In the genomic region with DNA sequence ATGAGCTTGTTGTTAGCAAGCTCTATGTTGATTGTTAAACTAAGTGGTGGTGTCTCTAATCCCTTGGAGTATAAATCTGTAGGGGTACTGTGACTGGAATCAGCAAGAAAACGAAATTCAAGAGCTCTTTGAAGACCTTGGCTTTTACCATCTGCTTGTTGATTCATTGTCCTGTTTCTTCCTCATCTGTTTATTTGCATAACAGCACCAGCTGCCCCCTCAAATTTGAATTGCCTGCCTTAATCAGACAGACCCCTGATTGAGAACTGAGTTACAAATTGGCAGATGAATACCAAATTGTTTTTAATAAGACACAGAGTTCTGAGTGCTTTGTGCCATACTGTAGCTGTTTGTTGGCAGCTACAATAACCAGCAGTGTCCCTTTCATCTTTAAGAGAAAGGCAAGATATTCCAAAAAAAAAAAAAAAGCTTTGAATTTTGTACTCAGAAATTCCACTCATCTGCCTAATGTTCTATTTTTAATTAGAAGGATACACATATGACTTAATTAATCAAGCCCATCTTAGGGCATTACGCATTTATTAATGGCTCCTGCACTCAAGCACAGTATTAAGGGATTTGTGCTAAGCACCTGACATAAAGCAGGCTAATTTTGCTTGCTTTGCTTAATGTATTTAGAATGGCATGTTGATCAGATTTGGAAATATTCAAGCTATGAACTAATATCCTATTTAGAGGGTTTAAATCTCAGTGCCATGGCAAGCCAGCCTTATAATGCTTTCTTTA, we compare ENCODE assay signal across 13 mouse cellular contexts.
DNase-seq lines count a peak whose midpoint lies in the region; ATAC-seq and TF ChIP-seq lines count a peak whose summit lies in the region.
"Had no signal": no experiment of that assay in that cellular context is flagged by ENCODE, and none has a peak within 500 bp of the region (broad histone marks: within the 10 kb centered on the region; RNA-seq: fewer than 3 reads in every experiment).

No protein-coding gene starts in this region.

- H3K27ac ChIP-seq in embryonic facial prominence, embryonic 14.5 days (replicated peaks; ENCODE audit: low read depth, low read length) = no peak overlapping the region
- H3K27ac ChIP-seq in embryonic facial prominence, embryonic 10.5 days (replicated peaks) = no peak overlapping the region
- no peak overlapping the region for H3K27ac ChIP-seq in forebrain, embryonic 16.5 days (ENCODE audit: low read length)
- no peak overlapping the region for H3K27ac ChIP-seq in midbrain, embryonic 15.5 days
- H3K27ac ChIP-seq in stomach, postnatal 0 days (replicated peaks) = no peak overlapping the region
- H3K27ac ChIP-seq: kidney, embryonic 15.5 days; limb, embryonic 15.5 days had no signal

- H3K4me1 ChIP-seq in embryonic facial prominence, embryonic 14.5 days (ENCODE audit: control insufficient read depth, insufficient read depth, low read length) = no peaks in the 10 kb centered on the region
- H3K4me1 ChIP-seq in embryonic facial prominence, embryonic 10.5 days = no peaks in the 10 kb centered on the region
- no peaks in the 10 kb centered on the region; the same call in 1 of the 2 replicates for H3K4me1 ChIP-seq in forebrain, embryonic 16.5 days (replicated peaks; ENCODE audit: control insufficient read depth, insufficient read depth, low read length)
- H3K4me1 ChIP-seq in midbrain, embryonic 15.5 days = no peaks in the 10 kb centered on the region; the same call in 1 of the 2 replicates
- H3K4me1 ChIP-seq in stomach, postnatal 0 days (replicated peaks; ENCODE audit: control insufficient read depth, insufficient read depth) = no peaks in the 10 kb centered on the region
- H3K4me1 ChIP-seq: kidney, embryonic 15.5 days; limb, embryonic 15.5 days had no signal

- H3K27me3 ChIP-seq in embryonic facial prominence, embryonic 14.5 days (replicated peaks; ENCODE audit: control insufficient read depth, insufficient read depth, low read length) = no peaks in the 10 kb centered on the region
- H3K27me3 ChIP-seq in embryonic facial prominence, embryonic 10.5 days (replicated peaks; ENCODE audit: low read depth, poor library complexity, severe bottlenecking) = no peaks in the 10 kb centered on the region
- no peaks in the 10 kb centered on the region for H3K27me3 ChIP-seq in forebrain, embryonic 16.5 days (replicated peaks; ENCODE audit: control insufficient read depth, insufficient read depth, low read length)
- no peaks in the 10 kb centered on the region for H3K27me3 ChIP-seq in midbrain, embryonic 15.5 days (replicated peaks)
- H3K27me3 ChIP-seq in stomach, postnatal 0 days (ENCODE audit: control insufficient read depth, insufficient read depth, low read length) = no peaks in the 10 kb centered on the region
- H3K27me3 ChIP-seq: kidney, embryonic 15.5 days; limb, embryonic 15.5 days had no signal

- no peak overlapping the region for H3K4me3 ChIP-seq in embryonic facial prominence, embryonic 14.5 days (ENCODE audit: low read depth, low read length)
- no peak overlapping the region for H3K4me3 ChIP-seq in embryonic facial prominence, embryonic 10.5 days
- H3K4me3 ChIP-seq in forebrain, embryonic 16.5 days (replicated peaks; ENCODE audit: low read length) = no peak overlapping the region
- no peak overlapping the region for H3K4me3 ChIP-seq in midbrain, embryonic 15.5 days
- H3K4me3 ChIP-seq in stomach, postnatal 0 days (ENCODE audit: low read depth, low read length) = no peak overlapping the region
- H3K4me3 ChIP-seq: kidney, embryonic 15.5 days; limb, embryonic 15.5 days had no signal

- TF ChIP-seq CTCF in stomach, postnatal 0 days (IDR thresholded peaks at IDR 0.05; ENCODE audit: low read depth) = no peak

- no peak for ATAC-seq in embryonic facial prominence, embryonic 14.5 days (ENCODE audit: low read depth)
- ATAC-seq in forebrain, embryonic 16.5 days = peak; percentile 94
- peak; percentile 88 for ATAC-seq in midbrain, embryonic 15.5 days (replicated peaks)
- ATAC-seq in stomach, postnatal 0 days (ENCODE audit: low FRiP score, low TSS enrichment) = no peak

- H3K9me3 ChIP-seq in embryonic facial prominence, embryonic 14.5 days (ENCODE audit: control insufficient read depth, low read length) = no peaks in the 10 kb centered on the region
- H3K9me3 ChIP-seq in embryonic facial prominence, embryonic 10.5 days = no peaks in the 10 kb centered on the region
- no peaks in the 10 kb centered on the region for H3K9me3 ChIP-seq in forebrain, embryonic 16.5 days (ENCODE audit: control insufficient read depth, low read length)
- no peaks in the 10 kb centered on the region for H3K9me3 ChIP-seq in midbrain, embryonic 15.5 days
- no peaks in the 10 kb centered on the region for H3K9me3 ChIP-seq in stomach, postnatal 0 days (ENCODE audit: control insufficient read depth, low read length)
- H3K9me3 ChIP-seq: kidney, embryonic 15.5 days; limb, embryonic 15.5 days had no signal

- H3K4me2 ChIP-seq in embryonic facial prominence, embryonic 14.5 days (ENCODE audit: low read depth, low read length) = no peak overlapping the region
- no peak overlapping the region for H3K4me2 ChIP-seq in forebrain, embryonic 16.5 days (ENCODE audit: low read length)
- no peak overlapping the region for H3K4me2 ChIP-seq in midbrain, embryonic 15.5 days
- H3K4me2 ChIP-seq in stomach, postnatal 0 days (replicated peaks; ENCODE audit: low read depth) = no peak overlapping the region
- H3K4me2 ChIP-seq: kidney, embryonic 15.5 days; limb, embryonic 15.5 days had no signal

- peak; percentile 3 for DNase-seq in embryonic facial prominence, embryonic 14.5 days (ENCODE audit: low spot score)
- no peak for DNase-seq in embryonic facial prominence, embryonic 10.5 days (ENCODE audit: low spot score)
- peak; percentile 29 for DNase-seq in Muller cell, postnatal 12 days (ENCODE audit: inconsistent ontology term)
- DNase-seq in stomach, postnatal 0 days (ENCODE audit: low spot score) = no peak
- DNase-seq in heart, adult 18-20 months = no peak
- no peak for DNase-seq in left cerebral cortex, adult 11 months (ENCODE audit: low spot score)
- DNase-seq: cerebellum, postnatal 36 days; lung, adult 2 months; thymus, adult 18-20 months had no signal

- H3K36me3 ChIP-seq in embryonic facial prominence, embryonic 14.5 days (ENCODE audit: control insufficient read depth, insufficient read depth, low read length) = no peaks in the 10 kb centered on the region
- H3K36me3 ChIP-seq in embryonic facial prominence, embryonic 10.5 days (replicated peaks) = no peaks in the 10 kb centered on the region
- no peaks in the 10 kb centered on the region for H3K36me3 ChIP-seq in forebrain, embryonic 16.5 days (ENCODE audit: control insufficient read depth, insufficient read depth)
- H3K36me3 ChIP-seq in midbrain, embryonic 15.5 days (replicated peaks) = no peaks in the 10 kb centered on the region
- H3K36me3 ChIP-seq in stomach, postnatal 0 days (ENCODE audit: control insufficient read depth, insufficient read depth, low read length) = no peaks in the 10 kb centered on the region
- H3K36me3 ChIP-seq: kidney, embryonic 15.5 days; limb, embryonic 15.5 days had no signal

- WGBS in embryonic facial prominence, embryonic 14.5 days = 56% methylated on average over 2 of the region's 2 CpGs
- WGBS in embryonic facial prominence, embryonic 10.5 days = 62% methylated on average over 2 of the region's 2 CpGs
- WGBS in forebrain, embryonic 16.5 days = 10% methylated on average over 2 of the region's 2 CpGs
- WGBS in midbrain, embryonic 15.5 days = 24% methylated on average over 2 of the region's 2 CpGs
- WGBS in stomach, postnatal 0 days = 50% methylated on average over 2 of the region's 2 CpGs

- no peak overlapping the region for H3K9ac ChIP-seq in embryonic facial prominence, embryonic 14.5 days (ENCODE audit: low read depth, low read length)
- H3K9ac ChIP-seq in forebrain, embryonic 16.5 days (replicated peaks; ENCODE audit: low read depth, low read length) = no peak overlapping the region
- no peak overlapping the region for H3K9ac ChIP-seq in midbrain, embryonic 15.5 days
- no peak overlapping the region for H3K9ac ChIP-seq in stomach, postnatal 0 days (ENCODE audit: low read length)
- H3K9ac ChIP-seq: kidney, embryonic 15.5 days; limb, embryonic 15.5 days had no signal

- no peak for TF ChIP-seq EP300 in stomach, postnatal 0 days (optimal IDR thresholded peaks at IDR 0.05)

Comparison
In these comparisons a context has a peak if more than half of its experiments do, and no peak if none do; other contexts are left out.
1. DNase-seq: peak in embryonic facial prominence, embryonic 14.5 days (single experiment) and Muller cell, postnatal 12 days (single experiment); none in embryonic facial prominence, embryonic 10.5 days (single experiment), stomach, postnatal 0 days (single experiment), heart, adult 18-20 months (0 of 2) and left cerebral cortex, adult 11 months (single experiment).
2. ATAC-seq: peak in forebrain, embryonic 16.5 days (single experiment) and midbrain, embryonic 15.5 days (single experiment); none in embryonic facial prominence, embryonic 14.5 days (single experiment) and stomach, postnatal 0 days (single experiment).